Mouse (Mus musculus) urinary bladder, postnatal 10 days (tissue): Measurements from ENCODE around the gene Rxrb.

ENCODE experiments used
- DNase-seq: peaks from one replicate; pipeline ENCODE4 v3.0.0; 2022; ENCODE audit warnings: low spot score

Rxrb gene

GRCm38 (mm10) chr17:34057224-34057623, 25.6 kb downstream of the Rxrb start:
- DNase-seq, result no peak

- DNase-seq, result no peak
Observed at GRCm38 (mm10) chr17:34068864-34069263, 37.3 kb downstream of the Rxrb start.

- no peak for DNase-seq
Observed at GRCm38 (mm10) chr17:34072091-34072490, 40.5 kb downstream of the Rxrb start.

- no peak for DNase-seq
Observed at GRCm38 (mm10) chr17:34075271-34075670, 43.7 kb downstream of the Rxrb start.

GRCm38 (mm10) chr17:34077549-34077948, 45.9 kb downstream of the Rxrb start:
- DNase-seq, result no peak

- no peak for DNase-seq
Observed at GRCm38 (mm10) chr17:34078148-34078547, 46.5 kb downstream of the Rxrb start.

- DNase-seq, result no peak
Observed at GRCm38 (mm10) chr17:34079002-34079401, 47.4 kb downstream of the Rxrb start.

GRCm38 (mm10) chr17:34079621-34080020, 48.0 kb downstream of the Rxrb start:
- DNase-seq, result no peak

GRCm38 (mm10) chr17:34083104-34083503, 51.5 kb downstream of the Rxrb start:
- no peak for DNase-seq

- no peak for DNase-seq
Observed at GRCm38 (mm10) chr17:34087386-34087785, 55.8 kb downstream of the Rxrb start.
